29 mouse cellular contexts compared by ENCODE assay signal in genomic region chr2:101757806-101758205, GRCm38 (mm10).
"Had no signal": no experiment of that assay in that cellular context is flagged by ENCODE, and none has a peak within 500 bp of the region (broad histone marks: within the 10 kb centered on the region; RNA-seq: fewer than 3 reads in every experiment).

No protein-coding gene starts in this region.

- DNase-seq: left cerebral cortex, postnatal 4 days; liver; liver, embryonic 13.5 days; liver, postnatal 0 days; lung, adult 18-20 months; lung, adult 2 months; lung, embryonic 14.5 days; lung, postnatal 10 days; lung, postnatal 14 days; lung, postnatal 36 days; lung, postnatal 4 days; midbrain, embryonic 14.5 days had no signal

- ATAC-seq: liver, embryonic 12.5 days; liver, postnatal 0 days; lung, postnatal 0 days; midbrain, embryonic 13.5 days; midbrain, embryonic 15.5 days; midbrain, embryonic 16.5 days had no signal

- H3K9ac ChIP-seq: limb, embryonic 12.5 days; limb, embryonic 13.5 days; limb, embryonic 15.5 days; liver, embryonic 12.5 days; liver, embryonic 13.5 days; liver, embryonic 14.5 days; liver, embryonic 15.5 days; liver, postnatal 0 days; lung, embryonic 14.5 days; lung, embryonic 15.5 days; midbrain, embryonic 12.5 days; midbrain, embryonic 13.5 days; midbrain, embryonic 15.5 days; neural tube, embryonic 12.5 days had no signal

- H3K36me3 ChIP-seq: limb, embryonic 10.5 days; limb, embryonic 12.5 days; limb, embryonic 13.5 days; limb, embryonic 15.5 days; liver, embryonic 12.5 days; liver, embryonic 13.5 days; liver, embryonic 15.5 days; midbrain, embryonic 10.5 days; midbrain, embryonic 12.5 days; midbrain, embryonic 13.5 days; midbrain, embryonic 15.5 days; neural tube, embryonic 12.5 days had no signal

- H3K27ac ChIP-seq: limb, embryonic 10.5 days; limb, embryonic 12.5 days; limb, embryonic 13.5 days; limb, embryonic 15.5 days; liver, embryonic 12.5 days; liver, embryonic 13.5 days; liver, embryonic 14.5 days; liver, embryonic 15.5 days; lung, embryonic 15.5 days; macrophage; midbrain, embryonic 10.5 days; midbrain, embryonic 12.5 days; midbrain, embryonic 13.5 days; midbrain, embryonic 15.5 days; neural tube, embryonic 12.5 days had no signal

- H3K9me3 ChIP-seq: limb, embryonic 10.5 days; limb, embryonic 12.5 days; limb, embryonic 13.5 days; limb, embryonic 15.5 days; liver, embryonic 12.5 days; liver, embryonic 13.5 days; liver, embryonic 15.5 days; lung, embryonic 15.5 days; midbrain, embryonic 10.5 days; midbrain, embryonic 12.5 days; midbrain, embryonic 13.5 days; midbrain, embryonic 15.5 days; neural tube, embryonic 12.5 days had no signal

- H3K4me3 ChIP-seq: limb, embryonic 10.5 days; limb, embryonic 12.5 days; limb, embryonic 13.5 days; limb, embryonic 15.5 days; liver, embryonic 12.5 days; liver, embryonic 13.5 days; liver, embryonic 15.5 days; lung, embryonic 15.5 days; midbrain, embryonic 10.5 days; midbrain, embryonic 12.5 days; midbrain, embryonic 13.5 days; midbrain, embryonic 15.5 days; myocyte; neural tube, embryonic 12.5 days had no signal

- H3K27me3 ChIP-seq: limb, embryonic 12.5 days; limb, embryonic 13.5 days; limb, embryonic 15.5 days; liver, embryonic 12.5 days; liver, embryonic 13.5 days; liver, embryonic 15.5 days; lung, embryonic 15.5 days; midbrain, embryonic 12.5 days; midbrain, embryonic 13.5 days; midbrain, embryonic 15.5 days; neural tube, embryonic 12.5 days had no signal
